ENCODE assay signal across 9 mouse cellular contexts in the genomic region with DNA sequence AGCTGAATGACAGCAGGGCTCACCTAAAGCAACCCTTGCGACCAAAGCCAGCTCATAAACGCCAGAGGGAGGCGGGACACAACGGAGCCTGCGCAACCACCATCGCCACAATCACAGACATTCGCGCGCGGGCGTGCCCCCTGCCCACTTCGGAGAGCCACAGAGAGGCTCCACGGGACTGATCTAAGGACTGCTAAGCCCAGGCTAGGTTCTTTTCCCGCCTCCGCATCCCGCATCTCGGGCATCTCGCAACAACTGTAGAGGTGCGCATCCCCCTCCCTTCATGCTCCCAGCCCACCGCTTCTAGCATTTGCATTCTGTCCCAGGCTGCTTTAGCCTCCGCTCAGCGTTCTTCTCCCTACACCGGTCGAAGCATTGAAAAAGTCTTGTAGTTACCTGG. TPM values are rescaled to one million over a fixed set of nuclear protein-coding genes. Genes with fewer than 3 reads are reported as not detected.
DNase-seq lines count a peak whose midpoint lies in the region; ATAC-seq and TF ChIP-seq lines count a peak whose summit lies in the region.
"Had no signal": no experiment of that assay in that cellular context is flagged by ENCODE, and none has a peak within 500 bp of the region (broad histone marks: within the 10 kb centered on the region; RNA-seq: fewer than 3 reads in every experiment).

A gene (plus strand): TSS at position 148 of the 400 bp plus-strand sequence.

- peak within 1 kb of the TSS; percentile 80 for H3K4me2 ChIP-seq in heart, embryonic 13.5 days
- 0 out of 2 replicates have a peak within 1 kb of the TSS, but pooled peaks have one; percentile 2 for H3K4me2 ChIP-seq in liver, embryonic 14.5 days (ENCODE audit: low read depth)
- H3K4me2 ChIP-seq in stomach, embryonic 16.5 days (ENCODE audit: low read depth, low read length) = peak within 1 kb of the TSS; percentile 58

- no peak within 1 kb of the TSS for H3K27ac ChIP-seq in left cerebral cortex, adult 2 months
- no peak within 1 kb of the TSS for H3K27ac ChIP-seq in heart, embryonic 13.5 days (replicated peaks)
- H3K27ac ChIP-seq in liver, embryonic 14.5 days = no peak within 1 kb of the TSS
- H3K27ac ChIP-seq in stomach, embryonic 16.5 days (ENCODE audit: low read length) = no peak within 1 kb of the TSS

- no peaks in the 10 kb centered on the region for H3K9me3 ChIP-seq in heart, embryonic 13.5 days
- no peaks in the 10 kb centered on the region for H3K9me3 ChIP-seq in liver, embryonic 14.5 days (ENCODE audit: control insufficient read depth, low read length)
- H3K9me3 ChIP-seq in stomach, embryonic 16.5 days (replicated peaks; ENCODE audit: control insufficient read depth, low read length) = no peaks in the 10 kb centered on the region

- intact Hi-C loops in left cerebral cortex, adult 2 months (cut with DNase I) = no loop called here

- peak in 1 of 2 experiments; percentile 14 for DNase-seq in left cerebral cortex, adult 2 months (ENCODE audit: extremely low spot score in 1 of 2, low spot score in 2 of 2)
- DNase-seq in left cerebral cortex, adult 9 months (ENCODE audit: low spot score in 2 of 2) = no peak
- DNase-seq in embryo, embryonic 10.5 days (ENCODE audit: low spot score) = peak; percentile 30
- no peak for DNase-seq in liver, embryonic 14.5 days (ENCODE audit: low read depth in 3 of 3, low spot score in 3 of 3)
- no peak for DNase-seq in left cerebral cortex, adult 11 months (ENCODE audit: low spot score)
- no peak for DNase-seq in thymus, postnatal 14 days

- TF ChIP-seq EP300 in liver, embryonic 14.5 days (IDR thresholded peaks at IDR 0.05; ENCODE audit: low read depth) = no peak

- peaks cover 26% of the 10 kb centered on the region for H3K36me3 ChIP-seq in heart, embryonic 13.5 days
- no peaks in the 10 kb centered on the region for H3K36me3 ChIP-seq in liver, embryonic 14.5 days (replicated peaks; ENCODE audit: control insufficient read depth, insufficient read depth, low read depth)
- H3K36me3 ChIP-seq in stomach, embryonic 16.5 days (ENCODE audit: control insufficient read depth, insufficient read depth, low read length) = no peaks in the 10 kb centered on the region

- peak within 1 kb of the TSS; percentile 77 for H3K9ac ChIP-seq in heart, embryonic 13.5 days
- no peak within 1 kb of the TSS for H3K9ac ChIP-seq in liver, embryonic 14.5 days (replicated peaks)
- H3K9ac ChIP-seq in stomach, embryonic 16.5 days (ENCODE audit: low read length) = peak within 1 kb of the TSS; percentile 44; the same call in 1 of the 2 replicates

- TF ChIP-seq CTCF in left cerebral cortex, adult 2 months (IDR thresholded peaks at IDR 0.05) = no peak
- TF ChIP-seq CTCF in liver, embryonic 14.5 days (IDR thresholded peaks at IDR 0.05; ENCODE audit: low read depth) = no peak

- ATAC-seq in heart, embryonic 13.5 days (ENCODE audit: extremely low read depth, insufficient number of reproducible peaks, low FRiP score, low TSS enrichment) = no peak
- no peak for ATAC-seq in liver, embryonic 14.5 days (ENCODE audit: insufficient read depth)
- ATAC-seq in stomach, embryonic 16.5 days (ENCODE audit: insufficient read depth, low FRiP score) = no peak

- H3K4me1 ChIP-seq in heart, embryonic 13.5 days = peaks cover 5% of the 10 kb centered on the region; the same call in 1 of the 2 replicates
- no peaks in the 10 kb centered on the region for H3K4me1 ChIP-seq in liver, embryonic 14.5 days (replicated peaks; ENCODE audit: control insufficient read depth in 2 of 2, insufficient read depth in 2 of 2, low read length in 1 of 2)
- no peaks in the 10 kb centered on the region for H3K4me1 ChIP-seq in stomach, embryonic 16.5 days (ENCODE audit: control insufficient read depth, insufficient read depth, low read length)

- H3K4me3 ChIP-seq in left cerebral cortex, adult 2 months = peak within 1 kb of the TSS; percentile 22; the same call in 1 of the 2 replicates
- peak within 1 kb of the TSS; percentile 57 for H3K4me3 ChIP-seq in heart, embryonic 13.5 days
- H3K4me3 ChIP-seq in liver, embryonic 14.5 days (ENCODE audit: insufficient read depth in 1 of 2, low read depth in 2 of 2, low read length in 2 of 2) = 0 out of 4 replicates have a peak within 1 kb of the TSS, but pooled peaks of 1 of the 2 experiments have one; percentile 7
- H3K4me3 ChIP-seq in stomach, embryonic 16.5 days (replicated peaks; ENCODE audit: low read length) = peak within 1 kb of the TSS; percentile 30

- H3K27me3 ChIP-seq in heart, embryonic 13.5 days (replicated peaks) = no peaks in the 10 kb centered on the region
- H3K27me3 ChIP-seq in liver, embryonic 14.5 days (ENCODE audit: control insufficient read depth, insufficient read depth, low read length) = no peaks in the 10 kb centered on the region
- no peaks in the 10 kb centered on the region for H3K27me3 ChIP-seq in stomach, embryonic 16.5 days (ENCODE audit: control insufficient read depth, insufficient read depth, low read length)

- 5% methylated on average over 24 of the region's 24 CpGs for WGBS in heart, embryonic 13.5 days
- 21% methylated on average over 24 of the region's 24 CpGs for WGBS in liver, embryonic 14.5 days (ENCODE audit: insufficient replicate concordance)
- 9% methylated on average over 24 of the region's 24 CpGs for WGBS in stomach, embryonic 16.5 days

RNA-seq across cellular contexts. Expression of the gene that starts here (rescaled TPM):
- under 1 TPM; 0.14 to 0.23 TPM for total RNA-seq in left cerebral cortex, adult 2 months (2021)
- polyA plus RNA-seq in heart, embryonic 13.5 days (2015; fragmentation: Nextera tagmentation; extraction: Ambion mirVana) = 0.23 and 0.27 TPM in 2 replicates
- polyA plus RNA-seq in liver, embryonic 14.5 days (2012; rRNA removed) = 0.02 TPM in 1 of 2 replicates, not detected in the other
- 0.05 TPM in 1 of 2 replicates, not detected in the other for polyA plus RNA-seq in liver, embryonic 14.5 days (2014; fragmentation: Nextera tagmentation; extraction: Ambion mirVana)
- not detected in 2 replicates for polyA plus RNA-seq in stomach, embryonic 16.5 days (2015; fragmentation: Nextera tagmentation; extraction: Ambion mirVana)
- total RNA-seq: liver, adult 2 months had no signal

Comparison
In these comparisons a context has a peak if more than half of its experiments do, and no peak if none do; other contexts are left out.
1. H3K4me2 ChIP-seq: peak in every context shown above with its lines; median percentile 80 in heart, embryonic 13.5 days; 58 in stomach, embryonic 16.5 days; 2 in liver, embryonic 14.5 days.